In genomic region chr1:170214383-170214756, GRCm38 (mm10) we compare ENCODE assay signal across 8 mouse cellular contexts. TPM values are rescaled to one million over a fixed set of nuclear protein-coding genes. Genes with fewer than 3 reads are reported as not detected.
DNase-seq lines count a peak whose midpoint lies in the region; ATAC-seq lines count a peak whose summit lies in the region.

No protein-coding gene starts in this region.

- H3K36me3 ChIP-seq in lung, embryonic 16.5 days (ENCODE audit: control insufficient read depth, insufficient read depth, low read length), result peaks cover 16% of the 10 kb centered on the region
- H3K36me3 ChIP-seq in intestine, embryonic 14.5 days (ENCODE audit: control insufficient read depth, insufficient read depth, low read length), result peaks cover 25% of the 10 kb centered on the region
- peaks cover 7% of the 10 kb centered on the region; the same call in 1 of the 2 replicates for H3K36me3 ChIP-seq in neural tube, embryonic 14.5 days (ENCODE audit: control insufficient read depth, insufficient read depth, low read length)

- DNase-seq in lung, postnatal 36 days, result no peak
- peak; percentile 29 for DNase-seq in c-Kit-positive CD71-positive TER-119-positive erythroid progenitor cells, embryonic 14.5 days (ENCODE audit: low spot score)
- no peak for DNase-seq in intestine, embryonic 14.5 days (ENCODE audit: low spot score)
- DNase-seq in natural killer cell, adult 2 months (ENCODE audit: low spot score in 2 of 2), result no peak
- DNase-seq in kidney, postnatal 36 days, result no peak
- no peak for DNase-seq in gastrocnemius, postnatal 14 days

- H3K27ac ChIP-seq in lung, embryonic 16.5 days (ENCODE audit: low read length), result peak overlapping the region; percentile 83
- no peak overlapping the region for H3K27ac ChIP-seq in intestine, embryonic 14.5 days (ENCODE audit: low read depth)
- H3K27ac ChIP-seq in neural tube, embryonic 14.5 days (ENCODE audit: low read depth, low read length), result peak overlapping the region; percentile 78; the same call in 1 of the 2 replicates

- H3K9me3 ChIP-seq in lung, embryonic 16.5 days (ENCODE audit: control insufficient read depth, low read length), result no peaks in the 10 kb centered on the region
- no peaks in the 10 kb centered on the region for H3K9me3 ChIP-seq in intestine, embryonic 14.5 days (ENCODE audit: control insufficient read depth, low read length)
- H3K9me3 ChIP-seq in neural tube, embryonic 14.5 days (ENCODE audit: control insufficient read depth, low read length), result no peaks in the 10 kb centered on the region

- H3K4me3 ChIP-seq in lung, embryonic 16.5 days (ENCODE audit: low read length), result peak overlapping the region; percentile 83
- peak overlapping the region; percentile 83 for H3K4me3 ChIP-seq in intestine, embryonic 14.5 days (ENCODE audit: low read depth, low read length)
- H3K4me3 ChIP-seq in neural tube, embryonic 14.5 days (ENCODE audit: low read depth, low read length), result peak overlapping the region; percentile 88

- 25% methylated on average over 7 of the region's 7 CpGs for WGBS in lung, embryonic 16.5 days
- WGBS in intestine, embryonic 14.5 days, result 28% methylated on average over 7 of the region's 7 CpGs
- WGBS in neural tube, embryonic 14.5 days, result 47% methylated on average over 7 of the region's 7 CpGs

- intact Hi-C loops in gastrocnemius, postnatal 14 days (cut with DNase I; ENCODE audit: low total_unique reads), result loop anchor here (10.0 kb wide), 1 partner anchor 390 kb away; no protein-coding TSS in a partner anchor

- H3K4me1 ChIP-seq in lung, embryonic 16.5 days (replicated peaks; ENCODE audit: control insufficient read depth, insufficient read depth, low read length), result peaks cover 5% of the 10 kb centered on the region; the same call in 1 of the 2 replicates
- H3K4me1 ChIP-seq in intestine, embryonic 14.5 days (replicated peaks; ENCODE audit: control insufficient read depth, insufficient read depth, low read length), result 0 out of 2 replicates have a peak, but pooled peaks cover 2% of the 10 kb centered on the region
- peaks cover 4% of the 10 kb centered on the region; the same call in 1 of the 2 replicates for H3K4me1 ChIP-seq in neural tube, embryonic 14.5 days (ENCODE audit: control insufficient read depth, insufficient read depth, low read length)

- ATAC-seq in lung, embryonic 16.5 days (ENCODE audit: low read depth), result no peak
- no peak for ATAC-seq in intestine, embryonic 14.5 days (replicated peaks; ENCODE audit: low FRiP score, low TSS enrichment, low read depth)
- ATAC-seq in neural tube, embryonic 14.5 days (ENCODE audit: low read depth), result no peak

- H3K4me2 ChIP-seq in lung, embryonic 16.5 days (ENCODE audit: low read depth, low read length), result peak overlapping the region; percentile 65
- H3K4me2 ChIP-seq in intestine, embryonic 14.5 days (ENCODE audit: low read length), result peak overlapping the region; percentile 69
- H3K4me2 ChIP-seq in neural tube, embryonic 14.5 days (ENCODE audit: low read depth, low read length), result peak overlapping the region; percentile 66

- H3K27me3 ChIP-seq in lung, embryonic 16.5 days (ENCODE audit: control insufficient read depth, insufficient read depth, low read depth, low read length), result peaks cover 2% of the 10 kb centered on the region; the same call in 1 of the 2 replicates
- H3K27me3 ChIP-seq in intestine, embryonic 14.5 days (replicated peaks; ENCODE audit: control insufficient read depth, insufficient read depth, low read length), result no peaks in the 10 kb centered on the region
- no peaks in the 10 kb centered on the region for H3K27me3 ChIP-seq in neural tube, embryonic 14.5 days (ENCODE audit: control insufficient read depth, insufficient read depth, low read length)

- H3K9ac ChIP-seq in lung, embryonic 16.5 days (ENCODE audit: low read length), result peak overlapping the region; percentile 94
- peak overlapping the region; percentile 90 for H3K9ac ChIP-seq in intestine, embryonic 14.5 days (ENCODE audit: low read length)
- peak overlapping the region; percentile 91 for H3K9ac ChIP-seq in neural tube, embryonic 14.5 days (replicated peaks; ENCODE audit: low read depth, low read length)

RNA-seq across cellular contexts. Expression of gene Uhmk1, which starts 0.8 kb away (rescaled TPM):
- polyA plus RNA-seq in lung, embryonic 16.5 days (2015; fragmentation: Nextera tagmentation; extraction: Ambion mirVana), result 6.8 and 7.3 TPM in 2 replicates
- polyA plus RNA-seq in intestine, embryonic 14.5 days (2014; fragmentation: Nextera tagmentation; extraction: Ambion mirVana), result 11.3 and 11.9 TPM in 2 replicates
- polyA plus RNA-seq in neural tube, embryonic 14.5 days (2014; fragmentation: Nextera tagmentation; extraction: Ambion mirVana), result 11.3 and 18.1 TPM in 2 replicates
- total RNA-seq in gastrocnemius, postnatal 14 days (2021), result 10 to 100 TPM; 10.2 to 10.4 TPM

RNA-seq across cellular contexts. Expression of gene Sh2d1b2, which starts 18.2 kb away (rescaled TPM):
- 0.58 TPM in 1 of 2 replicates, not detected in the other for polyA plus RNA-seq in lung, embryonic 16.5 days (2015; fragmentation: Nextera tagmentation; extraction: Ambion mirVana)
- not detected in 2 replicates for polyA plus RNA-seq in intestine, embryonic 14.5 days (2014; fragmentation: Nextera tagmentation; extraction: Ambion mirVana)
- polyA plus RNA-seq in neural tube, embryonic 14.5 days (2014; fragmentation: Nextera tagmentation; extraction: Ambion mirVana), result not detected in 2 replicates
- total RNA-seq in gastrocnemius, postnatal 14 days (2021), result not detected

RNA-seq across cellular contexts. Expression of gene Uap1, which starts 39.6 kb away (rescaled TPM):
- 52.7 and 53.6 TPM in 2 replicates for polyA plus RNA-seq in lung, embryonic 16.5 days (2015; fragmentation: Nextera tagmentation; extraction: Ambion mirVana)
- 48.1 and 49.0 TPM in 2 replicates for polyA plus RNA-seq in intestine, embryonic 14.5 days (2014; fragmentation: Nextera tagmentation; extraction: Ambion mirVana)
- 62.4 and 70.7 TPM in 2 replicates for polyA plus RNA-seq in neural tube, embryonic 14.5 days (2014; fragmentation: Nextera tagmentation; extraction: Ambion mirVana)
- total RNA-seq in gastrocnemius, postnatal 14 days (2021), result 10 to 100 TPM; 29.9 to 36.0 TPM
